Mouse (Mus musculus) E14TG2a.4 (cell line): ENCODE measurements around the gene Tmem161a.

Experiments used
- CTCF ChIP-seq: conservative IDR thresholded peaks from 2 replicates; pipeline ENCODE4 v1.5.1; 2014; ENCODE audit warnings: low read length
- NANOG ChIP-seq: IDR thresholded peaks from 2 replicates; pipeline ENCODE4 v1.6.1; 2014; ENCODE audit warnings: borderline replicate concordance, low read length, mixed read lengths
- POU5F1 ChIP-seq: IDR thresholded peaks from 2 replicates; pipeline ENCODE4 v1.6.1; 2014; ENCODE audit warnings: low read length, borderline replicate concordance

- TF ChIP-seq CTCF, result no peak
- no peak for TF ChIP-seq NANOG
- no peak for TF ChIP-seq POU5F1
Observed at GRCm38 (mm10) chr8:70197603-70198002, 25.4 kb downstream of the Tmem161a start.
